Mouse (Mus musculus) stomach, embryonic 16.5 days (tissue): ENCODE data around the gene Marveld2. TPM values are rescaled to one million over a fixed set of nuclear protein-coding genes. Genes with fewer than 3 reads are reported as not detected.

ENCODE experiments used
- ATAC-seq: fragments of 200-750 bp; cut with Nextera tagmentation; 2 replicates; pipeline ENCODE4 v1.8.0; 2017; ENCODE audit warnings: moderate number of reproducible peaks, moderate TSS enrichment; ENCODE audit not compliant: insufficient read depth, low FRiP score
- H3K27ac ChIP-seq: fragments of 300-500 bp; sonication (generic); 2 replicates; pipeline ENCODE4 v1.5.1; 2014; ENCODE audit warnings: low read length
- H3K27me3 ChIP-seq: fragments of 300-500 bp; sonication (generic); 2 replicates; pipeline ENCODE4 v1.6.1; 2014; ENCODE audit warnings: low read length, control low read depth, mixed read lengths; ENCODE audit not compliant: control insufficient read depth, insufficient read depth
- H3K36me3 ChIP-seq: fragments of 300-500 bp; sonication (generic); 2 replicates; pipeline ENCODE4 v1.6.1; 2014; ENCODE audit warnings: low read length; ENCODE audit not compliant: control insufficient read depth, insufficient read depth
- H3K4me1 ChIP-seq: fragments of 300-500 bp; sonication (generic); 2 replicates; pipeline ENCODE4 v1.6.1; 2014; ENCODE audit warnings: low read length, control low read depth, mixed read lengths; ENCODE audit not compliant: control insufficient read depth, insufficient read depth
- H3K4me2 ChIP-seq: fragments of 300-500 bp; sonication (generic); 2 replicates; pipeline ENCODE4 v1.6.1; 2014; ENCODE audit warnings: low read depth, low read length, mixed read lengths
- H3K4me3 ChIP-seq: fragments of 300-500 bp; sonication (generic); replicated peaks from 2 replicates; pipeline ENCODE4 v1.5.1; 2014; ENCODE audit warnings: mild to moderate bottlenecking, low read length
- H3K9ac ChIP-seq: fragments of 300-500 bp; sonication (generic); 2 replicates; pipeline ENCODE4 v1.6.1; 2014; ENCODE audit warnings: low read length
- H3K9me3 ChIP-seq: fragments of 300-500 bp; sonication (generic); replicated peaks from 2 replicates; pipeline ENCODE4 v1.6.1; 2016; ENCODE audit warnings: low read length, control low read depth; ENCODE audit not compliant: control insufficient read depth
- WGBS: fragments of 180-500 bp; shearing (Covaris S2); extraction: QIAGEN DNeasy Blood & Tissue Kit; methylation state at CpG from one replicate; pipeline ENCODE4 v1.1.7; 2014; 5-methylcytosine and 5-hydroxymethylcytosine counted together
- polyA plus RNA-seq: library from polyadenylated mRNA; unstranded; fragments of >200 nt; fragmentation: Nextera tagmentation; extraction: Ambion mirVana; gene quantifications from 2 replicates; pipeline ENCODE4 v1.2.1, GENCODE M21; 2015

Marveld2 gene
- polyA plus RNA-seq, 1 experiment from 2014 or later, result 19.0 TPM

DNA sequence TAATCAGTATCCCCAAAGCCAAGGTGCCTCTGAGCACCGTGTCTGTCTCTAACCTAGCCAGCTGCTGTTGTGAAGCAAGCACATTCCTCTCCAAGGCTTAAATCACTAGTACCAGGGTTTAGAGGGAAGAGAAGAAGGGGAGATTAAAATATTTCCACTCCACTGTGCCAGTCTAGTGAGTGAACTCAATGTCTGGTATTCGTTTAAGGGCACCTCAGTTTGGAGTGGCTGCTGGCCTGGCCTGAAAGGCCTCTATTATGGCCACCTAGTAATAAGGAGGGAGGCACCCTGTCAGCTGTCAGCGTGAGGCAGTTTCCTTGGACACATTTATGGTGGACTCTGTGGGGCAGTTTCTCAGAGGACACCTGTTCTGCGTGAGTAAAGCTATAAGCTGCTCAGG lies 59.8 kb downstream of the Marveld2 start:
- H3K27me3 ChIP-seq, result peaks cover 9% of the 10 kb centered on the region
- H3K36me3 ChIP-seq, result no peaks in the 10 kb centered on the region
- 60% methylated on average over 4 of the region's 4 CpGs for WGBS
- H3K9ac ChIP-seq, result no peak overlapping the region
- H3K4me2 ChIP-seq, result no peak overlapping the region
- H3K4me1 ChIP-seq, result peaks cover 8% of the 10 kb centered on the region
- no peak overlapping the region for H3K27ac ChIP-seq
- ATAC-seq, result no peak
- no peak overlapping the region for H3K4me3 ChIP-seq
- no peaks in the 10 kb centered on the region for H3K9me3 ChIP-seq

DNA sequence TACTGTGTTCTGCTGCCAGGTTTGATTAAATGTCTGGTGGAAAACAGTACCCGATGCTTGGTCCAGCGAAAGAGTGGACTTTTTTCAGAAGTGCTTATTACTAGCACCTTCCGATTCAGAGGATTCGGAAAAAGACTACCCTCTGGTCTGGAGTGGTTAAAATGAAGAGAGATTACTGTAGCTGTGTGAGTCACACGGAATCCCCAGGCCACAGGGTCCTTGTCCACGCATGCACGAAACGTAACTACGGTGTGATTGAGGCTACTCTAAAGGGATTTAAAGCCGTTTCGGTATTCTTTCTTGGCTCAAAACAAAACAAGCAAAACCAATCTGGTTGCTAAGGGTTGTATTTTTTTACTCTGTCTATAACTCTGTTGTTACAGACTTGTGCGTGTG lies 63.7 kb downstream of the Marveld2 start:
- peak overlapping the region; percentile 67 for H3K4me3 ChIP-seq
- H3K27ac ChIP-seq, result peak overlapping the region; percentile 89
- H3K36me3 ChIP-seq, result no peaks in the 10 kb centered on the region
- peaks cover 8% of the 10 kb centered on the region for H3K4me1 ChIP-seq
- no peak for ATAC-seq
- 5% methylated on average over 12 of the region's 12 CpGs for WGBS
- peak overlapping the region; percentile 75 for H3K4me2 ChIP-seq
- peaks cover 25% of the 10 kb centered on the region for H3K27me3 ChIP-seq
- peak overlapping the region; percentile 79 for H3K9ac ChIP-seq
- H3K9me3 ChIP-seq, result no peaks in the 10 kb centered on the region

DNA sequence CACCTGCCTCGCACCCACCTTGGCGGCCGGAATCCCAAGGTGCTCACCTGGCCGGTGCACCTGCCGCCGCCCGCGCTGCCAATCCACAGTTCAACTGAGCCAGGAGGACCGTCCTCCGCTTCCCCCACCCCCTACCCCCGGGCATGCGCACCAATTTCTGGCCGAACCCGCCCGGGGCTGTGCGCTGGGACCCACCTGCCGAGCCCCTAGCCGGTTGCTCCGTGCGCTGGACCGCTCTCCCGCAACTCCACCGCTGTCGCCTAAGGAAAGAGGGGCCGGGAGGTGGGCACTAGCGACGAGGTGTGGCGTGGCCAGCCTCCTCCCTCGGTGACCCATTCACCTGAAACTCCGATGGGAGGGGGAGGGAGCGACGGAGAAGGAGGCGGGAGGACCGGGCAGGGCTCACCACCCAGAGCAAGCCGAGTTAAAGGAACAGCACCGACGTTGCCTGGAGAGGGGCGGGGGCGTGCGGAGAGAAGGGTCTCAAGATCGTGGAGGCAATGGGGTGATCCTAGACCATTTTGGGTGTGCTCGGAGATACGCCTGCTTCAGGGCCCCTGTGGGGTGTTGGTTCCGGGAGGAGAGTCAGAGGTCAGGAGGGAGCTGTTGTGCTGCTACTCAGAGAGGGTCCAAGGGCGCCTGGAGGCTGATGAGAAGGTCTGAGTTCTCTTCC lies 64.3 kb downstream of the Marveld2 start, which contains the start of gene Ocln:
Gene Ocln, minus strand, starts transcription at position 350 of the 673 bp plus-strand sequence.
- peak within 1 kb of the TSS; percentile 79 for H3K9ac ChIP-seq
- H3K4me2 ChIP-seq, result peak within 1 kb of the TSS; percentile 75
- peak within 1 kb of the TSS; percentile 67 for H3K4me3 ChIP-seq
- ATAC-seq, result peak; percentile 92
- WGBS, result 1% methylated on average over 45 of the region's 45 CpGs
- peaks cover 8% of the 10 kb centered on the region for H3K4me1 ChIP-seq
- peaks cover 25% of the 10 kb centered on the region for H3K27me3 ChIP-seq
- no peaks in the 10 kb centered on the region for H3K36me3 ChIP-seq
- H3K27ac ChIP-seq, result peak within 1 kb of the TSS; percentile 89
- no peaks in the 10 kb centered on the region for H3K9me3 ChIP-seq

DNA sequence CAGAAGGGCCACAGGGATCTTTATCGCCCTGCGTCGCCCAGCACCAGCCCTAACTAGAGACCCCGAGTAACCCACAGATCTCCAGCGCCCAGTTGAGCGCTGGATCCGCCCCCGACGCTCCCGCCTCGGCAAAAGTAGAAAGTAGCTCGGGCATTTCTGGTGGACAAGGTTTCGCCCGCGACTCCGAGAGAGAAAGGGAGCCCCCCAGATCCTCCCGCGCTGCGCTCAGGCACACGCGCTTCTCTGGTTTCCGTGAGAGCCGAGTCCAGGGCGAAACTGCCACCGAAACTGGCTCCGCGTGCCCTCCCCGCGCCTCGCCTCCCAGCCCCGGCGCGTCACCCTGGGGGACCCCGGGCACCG lies 64.8 kb downstream of the Marveld2 start:
- ATAC-seq, result no peak
- Histone ChIP-seq H3K4me2 (peak overlapping the region; percentile 75), H3K9me3 (no peaks in the 10 kb centered on the region), H3K27me3 (peaks cover 25% of the 10 kb centered on the region), H3K4me3 (peak overlapping the region; percentile 67), H3K36me3 (no peaks in the 10 kb centered on the region), H3K27ac (peak overlapping the region; percentile 89), H3K4me1 (peaks cover 8% of the 10 kb centered on the region), H3K9ac (peak overlapping the region; percentile 79)
- WGBS, result 0% methylated on average over 31 of the region's 35 CpGs

DNA sequence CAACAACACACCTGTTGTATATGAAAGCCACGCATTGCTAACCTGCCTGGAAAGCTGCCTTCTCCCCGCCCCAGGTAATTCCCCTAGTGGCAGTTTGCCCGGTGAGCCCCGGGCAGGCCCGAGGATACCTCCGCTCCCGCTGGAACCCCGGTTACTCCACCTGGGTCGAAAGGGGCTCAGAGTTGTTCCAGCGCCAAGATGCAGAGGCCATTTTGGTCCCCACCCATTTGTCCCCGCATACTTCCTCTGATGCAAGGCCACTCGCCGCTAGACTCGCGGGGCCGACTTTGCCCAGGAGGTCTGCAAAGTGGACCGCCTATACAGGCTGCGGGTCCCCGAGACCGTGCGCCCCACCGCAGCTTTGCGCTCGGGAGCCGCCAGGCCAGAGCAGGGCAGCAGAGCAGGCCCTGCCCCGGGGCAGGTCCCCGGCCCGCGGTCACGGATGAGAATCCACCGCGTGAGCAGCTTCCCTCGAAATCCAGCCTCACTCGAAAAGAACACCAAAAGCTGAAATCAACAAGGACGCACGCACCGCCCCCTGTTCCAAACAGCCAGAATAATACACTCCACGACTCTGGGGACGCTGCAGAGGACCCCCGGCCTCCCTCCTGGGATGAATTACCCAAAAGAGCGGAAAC lies 65.3 kb downstream of the Marveld2 start:
- peak overlapping the region; percentile 67 for H3K4me3 ChIP-seq
- peak overlapping the region; percentile 89 for H3K27ac ChIP-seq
- WGBS, result under 1% methylated on average over 41 of the region's 41 CpGs
- H3K4me1 ChIP-seq, result peaks cover 8% of the 10 kb centered on the region
- peaks cover 25% of the 10 kb centered on the region for H3K27me3 ChIP-seq
- H3K4me2 ChIP-seq, result peak overlapping the region; percentile 75
- 0 out of 2 replicates have a peak, but pooled peaks have one; percentile 18 for ATAC-seq
- H3K36me3 ChIP-seq, result no peaks in the 10 kb centered on the region
- no peaks in the 10 kb centered on the region for H3K9me3 ChIP-seq
- H3K9ac ChIP-seq, result peak overlapping the region; percentile 79

DNA sequence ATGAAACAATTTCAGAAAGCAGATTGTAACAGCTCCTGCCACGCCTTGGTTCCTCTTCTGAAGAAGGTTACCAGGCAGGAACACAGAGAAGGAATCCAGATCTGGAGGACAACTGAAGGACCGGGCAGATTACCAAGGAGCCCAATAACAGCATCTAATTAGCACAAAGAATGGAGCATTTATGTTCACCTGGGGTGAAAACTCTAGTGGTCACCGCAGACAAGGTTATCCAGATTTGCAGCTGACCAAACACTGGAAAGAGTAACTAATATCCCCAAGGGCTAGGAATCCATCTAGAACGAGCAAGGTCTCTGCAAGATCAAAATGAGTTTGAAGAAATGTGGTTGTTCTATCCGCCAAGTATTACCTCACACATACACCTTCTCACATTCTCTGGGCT lies 69.5 kb downstream of the Marveld2 start:
- 76% methylated on average over 5 of the region's 5 CpGs for WGBS
- H3K4me3 ChIP-seq, result no peak overlapping the region
- no peak overlapping the region for H3K4me2 ChIP-seq
- no peaks in the 10 kb centered on the region for H3K9me3 ChIP-seq
- no peaks in the 10 kb centered on the region for H3K36me3 ChIP-seq
- ATAC-seq, result no peak
- H3K9ac ChIP-seq, result no peak overlapping the region
- H3K27me3 ChIP-seq, result peaks cover 18% of the 10 kb centered on the region
- H3K4me1 ChIP-seq, result no peaks in the 10 kb centered on the region; the same call in 1 of the 2 replicates
- H3K27ac ChIP-seq, result peak overlapping the region; percentile 10; the same call in 1 of the 2 replicates

Other genes with a start within 250 kb of the Marveld2 start
- gene Naip1, start 164.1 kb downstream of the Marveld2 start, polyA plus RNA-seq, result 0.91 and 1.7 TPM in 2 replicates
- 55.7 and 58.6 TPM in 2 replicates for gene Gtf2h2, start 124.4 kb downstream of the Marveld2 start, polyA plus RNA-seq
- 65.9 and 76.9 TPM in 2 replicates for gene Ocln, start 64.3 kb downstream of the Marveld2 start, polyA plus RNA-seq
- 221 and 225 TPM in 2 replicates for gene Ak6, start 34.0 kb upstream of the Marveld2 start, polyA plus RNA-seq
- 19.0 and 21.2 TPM in 2 replicates for gene Rad17, start 34.1 kb upstream of the Marveld2 start, polyA plus RNA-seq
- gene Taf9, start 34.6 kb upstream of the Marveld2 start, polyA plus RNA-seq, result 6.0 and 12.8 TPM in 2 replicates
- gene Ccdc125, start 52.7 kb upstream of the Marveld2 start, polyA plus RNA-seq, result 8.1 and 8.4 TPM in 2 replicates
- gene Cdk7, start 114.0 kb upstream of the Marveld2 start, polyA plus RNA-seq, result 69.4 and 78.0 TPM in 2 replicates
- 147 and 163 TPM in 2 replicates for gene Mrps36, start 127.7 kb upstream of the Marveld2 start, polyA plus RNA-seq
- gene Cenph, start 158.9 kb upstream of the Marveld2 start, polyA plus RNA-seq, result 24.9 and 25.7 TPM in 2 replicates
- gene Ccnb1, start 169.6 kb upstream of the Marveld2 start, polyA plus RNA-seq, result 173 and 187 TPM in 2 replicates
- 47.3 and 53.7 TPM in 2 replicates for gene Slc30a5, start 216.5 kb upstream of the Marveld2 start, polyA plus RNA-seq